9 mouse cellular contexts compared by ENCODE assay signal in the genomic region with DNA sequence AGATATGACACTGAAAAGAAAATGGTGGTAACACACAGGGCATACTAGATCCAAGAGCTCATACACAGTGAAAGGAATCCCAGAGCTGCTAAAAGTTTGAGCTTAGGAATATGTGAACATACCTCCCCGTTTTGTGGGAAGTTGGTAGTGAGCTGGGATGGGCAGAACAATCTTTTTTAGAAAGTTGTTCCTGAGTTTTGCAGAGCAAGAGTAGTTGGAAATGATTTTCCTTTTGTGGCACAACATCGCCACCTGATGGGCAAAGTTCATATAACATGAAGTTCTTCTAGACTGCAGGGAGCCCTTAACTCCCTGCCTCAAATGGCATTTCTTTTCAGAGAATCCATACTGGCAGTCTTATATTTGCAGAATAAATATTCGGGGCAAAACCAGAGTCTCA. TPM values are rescaled to one million over a fixed set of nuclear protein-coding genes. Genes with fewer than 3 reads are reported as not detected.
A peak's percentile ranks its signal among the peaks of the same experiment; 100 is the strongest.
DNase-seq lines count a peak whose midpoint lies in the region; ATAC-seq and TF ChIP-seq lines count a peak whose summit lies in the region.
"Had no signal": no experiment of that assay in that cellular context is flagged by ENCODE, and none has a peak within 500 bp of the region (broad histone marks: within the 10 kb centered on the region; RNA-seq: fewer than 3 reads in every experiment).

No protein-coding gene starts in this region.

- DNase-seq in cerebellum, adult 18-20 months = peak; percentile 27 to 52
- no peak for DNase-seq in cerebellum, adult 11-12 months
- DNase-seq in G1E (ENCODE audit: low spot score) = peak; percentile 15
- peak; percentile 9 to 60 for DNase-seq in cerebellum, postnatal 25 days
- DNase-seq in gastrocnemius, postnatal 14 days = peak; percentile 19
- DNase-seq in layer of hippocampus, postnatal 25 days (ENCODE audit: extremely low spot score in 1 of 2, low spot score in 1 of 2) = peak; percentile 44 to 85
- peak; percentile 83 for DNase-seq in mesoderm, embryonic 11.5 days (ENCODE audit: low read depth, low spot score)
- peak; percentile 35 for DNase-seq in telencephalon, adult 2 months (ENCODE audit: low read depth, low spot score)
- DNase-seq: liver, embryonic 13.5 days had no signal

- no peaks in the 10 kb centered on the region for H3K36me3 ChIP-seq in G1E (replicated peaks)
- H3K36me3 ChIP-seq: liver, embryonic 13.5 days had no signal

- H3K4me3 ChIP-seq in G1E (ENCODE audit: low read depth, low read length) = no peak overlapping the region
- H3K4me3 ChIP-seq: liver, embryonic 13.5 days had no signal

- 0 out of 2 replicates have a peak, but pooled peaks have one; percentile 20 for TF ChIP-seq CTCF in G1E (IDR thresholded peaks at IDR 0.05; ENCODE audit: low read depth, low read length)

- intact Hi-C loops in gastrocnemius, postnatal 14 days (cut with DNase I; ENCODE audit: low total_unique reads) = no loop called here

- H3K4me1 ChIP-seq in G1E (ENCODE audit: insufficient read depth, low read depth, low read length) = no peaks in the 10 kb centered on the region
- H3K4me1 ChIP-seq: liver, embryonic 13.5 days had no signal

- ATAC-seq in G1E (ENCODE audit: extremely low read depth, insufficient number of reproducible peaks, low FRiP score, poor library complexity, severe bottlenecking) = no peak

- no peaks in the 10 kb centered on the region for H3K9me3 ChIP-seq in G1E (replicated peaks)
- H3K9me3 ChIP-seq: liver, embryonic 13.5 days had no signal

- H3K27me3 ChIP-seq in G1E (ENCODE audit: insufficient read depth, low read length) = peaks cover 24% of the 10 kb centered on the region
- H3K27me3 ChIP-seq: liver, embryonic 13.5 days had no signal

RNA-seq across cellular contexts. Expression of a gene that starts 33.3 kb away (rescaled TPM):
- total RNA-seq in G1E (2014; fragmentation: Nextera tagmentation) (not detected in 2 replicates), G1E (2017) (0.33 TPM in 1 of 2 replicates, not detected in the other)
- polyA plus RNA-seq in G1E (2012) = not detected in 2 replicates
- total RNA-seq in gastrocnemius, postnatal 14 days (2021) = under 1 TPM in 1 of 2 experiments, not detected in 1; 0.16 TPM
- total RNA-seq in layer of hippocampus, postnatal 25 days (2021) = 1 to 10 TPM; 4.1 to 5.7 TPM
- polyA plus RNA-seq: liver, embryonic 13.5 days had no signal
